Mouse (Mus musculus) small intestine, adult 10 weeks (tissue): Measurements from ENCODE around the gene Cacna1g. TPM values are rescaled to one million over a fixed set of nuclear protein-coding genes. Genes with fewer than 3 reads are reported as not detected.

Experiments
- polyA plus RNA-seq: library from polyadenylated mRNA; stranded (reverse); fragments of 350-450 nt; fragmentation: Illumina TruSeq; extraction: RNeasy Lipid Tissue Mini Kit (QIAGEN cat#74804); gene quantifications from one replicate; pipeline ENCODE4 v1.2.3, GENCODE M21; 2014; ENCODE audit warnings: low replicate concordance

Gene Cacna1g
- not detected for polyA plus RNA-seq

DNA sequence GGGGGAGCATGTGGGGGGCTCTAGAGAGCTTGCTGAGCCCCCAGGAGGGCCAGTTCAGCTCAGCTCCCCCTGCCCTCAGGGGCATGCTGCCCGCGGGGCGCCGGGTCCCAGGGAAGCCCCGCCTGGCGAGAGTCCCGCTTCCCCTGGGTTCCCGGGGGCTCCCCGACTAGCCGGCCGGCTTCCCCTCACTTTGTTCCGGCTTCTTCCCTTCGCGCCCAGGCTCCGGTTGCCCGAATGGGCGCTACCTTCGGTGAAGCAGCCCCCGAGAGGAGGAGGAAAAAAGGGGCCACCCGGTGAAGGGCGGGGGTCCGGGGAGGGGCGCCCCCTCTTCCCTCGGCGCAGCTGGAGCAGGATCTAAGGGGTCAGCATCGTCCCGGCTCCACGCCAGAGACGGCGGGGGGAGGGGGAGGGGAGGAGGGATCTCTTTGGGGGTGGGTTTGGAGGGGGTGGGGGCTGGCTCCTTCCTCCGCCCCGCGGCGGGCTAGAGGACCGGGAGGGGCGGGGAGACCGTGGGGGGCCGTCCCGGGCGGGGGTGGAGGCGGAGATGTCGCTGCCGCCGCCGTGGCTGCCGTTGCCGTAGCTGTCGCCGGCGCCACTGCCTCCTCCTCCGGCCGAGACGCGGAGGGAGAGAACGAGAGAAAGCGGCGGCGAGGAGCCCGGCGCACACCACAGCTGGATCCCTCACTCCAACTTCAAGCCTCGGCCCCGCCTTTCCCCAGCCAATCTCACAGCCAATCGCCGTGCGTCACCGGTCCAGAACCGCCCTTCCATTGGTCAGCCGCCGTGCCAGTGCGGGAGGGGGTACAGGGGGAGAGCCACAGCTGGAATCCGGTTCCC lies at the start of gene Cacna1g:
TSS of gene Cacna1g (minus strand) at position 492 of the 837 bp plus-strand sequence.

DNA sequence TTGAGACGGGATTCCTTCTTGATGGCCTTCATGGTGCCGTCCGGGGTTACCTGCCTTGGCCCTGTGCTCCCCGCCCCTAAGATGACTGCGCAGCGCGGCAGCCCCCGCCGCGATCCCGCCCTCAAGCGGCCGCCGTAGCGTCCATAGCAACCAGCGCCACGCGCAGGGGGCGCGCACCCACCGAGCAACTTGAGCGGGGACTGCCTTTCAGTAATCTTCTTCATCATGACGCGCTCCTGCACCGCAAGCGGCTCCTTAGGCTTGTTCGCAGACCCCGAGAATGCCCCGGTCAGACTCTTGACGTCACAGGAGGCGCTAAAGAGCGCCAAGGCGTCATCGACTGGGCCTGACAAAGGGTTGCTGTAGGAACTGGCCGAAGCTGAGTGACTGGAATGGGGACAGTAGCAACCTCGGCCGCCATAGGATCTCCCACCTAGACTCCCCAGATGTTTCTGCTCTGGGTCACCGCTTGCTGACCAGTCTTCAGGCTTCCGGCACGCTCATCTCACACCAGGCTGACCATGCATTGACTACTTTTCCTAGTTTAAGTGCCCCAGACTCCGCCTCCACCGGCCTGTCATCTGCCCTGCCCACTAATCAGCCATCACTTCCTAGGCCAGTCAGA lies 47.3 kb upstream of the Cacna1g start, which contains the start of gene Mycbpap:
TSS of gene Mycbpap (minus strand) at position 524 of the 625 bp plus-strand sequence.

DNA sequence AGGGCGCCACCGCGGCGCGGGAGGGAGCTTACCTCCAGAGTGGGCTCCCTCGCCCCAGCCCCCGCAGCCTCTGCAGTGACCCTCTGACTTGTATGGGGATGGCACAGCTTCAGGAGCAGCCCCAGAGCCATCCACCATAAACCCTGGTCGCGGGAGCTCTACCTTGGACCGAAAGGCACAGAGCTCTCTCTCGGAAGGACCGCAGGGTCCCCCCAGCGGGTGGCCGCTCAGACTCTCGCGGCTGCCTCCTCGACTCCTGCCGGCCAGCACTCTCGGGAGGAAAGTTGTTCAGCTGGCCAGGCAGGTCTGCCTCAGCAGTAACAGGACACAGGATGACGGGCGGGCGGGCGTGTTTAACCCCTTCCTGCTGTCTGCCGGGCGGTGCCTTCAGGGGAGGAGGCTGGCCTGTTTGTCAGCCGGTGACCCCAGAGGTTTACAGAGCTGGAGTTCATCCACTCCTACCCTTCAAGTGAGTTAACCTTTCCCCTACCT lies 25.7 kb upstream of the Cacna1g start, which contains the start of gene Epn3:
TSS of gene Epn3 (minus strand) at position 314 of the 492 bp plus-strand sequence.

DNA sequence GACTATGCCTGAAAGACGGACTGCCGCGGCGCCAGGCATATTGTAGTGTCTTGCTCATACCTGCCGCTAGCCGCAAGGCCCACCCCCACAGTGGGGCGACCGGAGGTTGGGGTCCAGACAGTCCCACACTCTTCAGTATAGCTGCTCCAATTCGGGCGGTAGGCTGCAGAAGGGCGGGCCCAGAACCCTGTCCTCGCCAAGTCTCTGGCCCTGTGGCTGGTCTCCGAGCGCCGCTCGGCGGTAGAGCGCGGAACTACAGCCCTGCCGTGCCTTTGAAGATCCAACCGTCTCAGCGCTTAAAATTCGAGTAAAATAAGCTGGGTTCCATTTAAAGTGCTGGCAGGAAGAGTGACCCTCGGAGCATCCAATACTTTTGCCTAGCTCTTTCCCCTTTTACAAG lies 12.0 kb upstream of the Cacna1g start, which contains the start of gene Spata20:
TSS of gene Spata20 (minus strand) at position 179 of the 400 bp plus-strand sequence.

DNA sequence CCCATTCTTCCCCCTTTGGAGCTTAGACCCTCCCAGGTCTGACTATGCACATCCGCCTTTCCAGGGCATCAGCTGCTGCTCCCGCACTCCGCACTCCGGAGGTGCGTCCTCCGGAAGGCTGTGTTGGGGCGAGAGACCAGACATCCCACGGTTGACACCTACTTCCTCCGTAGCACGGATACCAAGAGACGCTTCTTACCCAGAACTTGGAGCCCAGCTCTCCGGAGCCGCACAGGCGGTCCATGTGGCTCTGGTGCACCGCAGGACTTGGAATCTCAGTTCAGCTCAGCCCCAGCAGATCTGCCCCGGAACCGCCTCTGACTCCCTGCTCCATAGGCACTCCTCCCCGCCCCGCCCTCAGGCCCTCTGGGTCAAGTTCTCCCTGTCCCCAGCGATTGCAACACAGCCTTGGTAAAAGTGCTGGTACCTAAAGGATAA lies 81.3 kb downstream of the Cacna1g start, which contains the start of gene Abcc3:
TSS of gene Abcc3 (minus strand) at position 326 of the 438 bp plus-strand sequence.

Other genes starting within 250 kb of the Cacna1g start
- gene Wfikkn2, start 228.2 kb downstream of the Cacna1g start, polyA plus RNA-seq: not detected
- gene Gm21885, start 192.3 kb downstream of the Cacna1g start, polyA plus RNA-seq: 36.0 TPM
- 291 TPM for gene Luc7l3, start 152.2 kb downstream of the Cacna1g start, polyA plus RNA-seq
- gene Ankrd40, start 146.2 kb downstream of the Cacna1g start, polyA plus RNA-seq: 53.3 TPM
- gene Abcc3, start 81.2 kb downstream of the Cacna1g start, polyA plus RNA-seq: 7.3 TPM
- not detected for gene Spata20, start 12.0 kb upstream of the Cacna1g start, polyA plus RNA-seq
- gene Epn3, start 25.8 kb upstream of the Cacna1g start, polyA plus RNA-seq: 0.22 TPM
- gene Mycbpap, start 47.5 kb upstream of the Cacna1g start, polyA plus RNA-seq: 1.2 TPM
- gene Rsad1, start 75.1 kb upstream of the Cacna1g start, polyA plus RNA-seq: 7.1 TPM
- gene Chad, start 90.8 kb upstream of the Cacna1g start, polyA plus RNA-seq: not detected
- gene Acsf2, start 127.7 kb upstream of the Cacna1g start, polyA plus RNA-seq: 34.1 TPM
- 150 TPM for gene Lrrc59, start 155.6 kb upstream of the Cacna1g start, polyA plus RNA-seq
- 17.1 TPM for gene Mrpl27, start 179.6 kb upstream of the Cacna1g start, polyA plus RNA-seq
- gene Eme1, start 179.8 kb upstream of the Cacna1g start, polyA plus RNA-seq: not detected
- not detected for gene Xylt2, start 203.3 kb upstream of the Cacna1g start, polyA plus RNA-seq
- not detected for gene Gm11541, start 230.3 kb upstream of the Cacna1g start, polyA plus RNA-seq